Mouse (Mus musculus) lung, adult 10 weeks (tissue): ENCODE data around the gene Mettl18. TPM values are rescaled to one million over a fixed set of nuclear protein-coding genes. Genes with fewer than 3 reads are reported as not detected.

Experiments
- polyA plus RNA-seq: library from polyadenylated mRNA; stranded (reverse); fragments of 350-450 nt; fragmentation: Illumina TruSeq; extraction: RNeasy Lipid Tissue Mini Kit (QIAGEN cat#74804); gene quantifications from one replicate; pipeline ENCODE4 v1.2.3, GENCODE M21; 2014; ENCODE audit warnings: low read depth, low replicate concordance; ENCODE audit not compliant: insufficient read depth

The Mettl18 gene
- 6.2 TPM for polyA plus RNA-seq

GRCm38 (mm10) chr1:163994721-163995608 is at the start of gene Mettl18, which contains the start of gene BC055324:
Mettl18 (plus strand) TSS chr1:163994889.
BC055324 (minus strand) TSS chr1:163994796.

Other genes starting within 250 kb of the Mettl18 start
- 12.9 TPM for gene Kifap3, start 215.3 kb upstream of the Mettl18 start, polyA plus RNA-seq
- 8.4 TPM for gene Scyl3, start 65.8 kb upstream of the Mettl18 start, polyA plus RNA-seq
- 0.61 TPM for gene BC055324, start 93 bp upstream of the Mettl18 start, polyA plus RNA-seq
- 0.32 TPM for gene Sele, start 53.3 kb downstream of the Mettl18 start, polyA plus RNA-seq
- 30.2 TPM for gene Sell, start 67.1 kb downstream of the Mettl18 start, polyA plus RNA-seq
- gene Selp, start 120.4 kb downstream of the Mettl18 start, polyA plus RNA-seq = 1.7 TPM
- 0.51 TPM for gene F5, start 156.9 kb downstream of the Mettl18 start, polyA plus RNA-seq